Mouse (Mus musculus): ENCODE results near the gene Itgb8.

Gene Itgb8

DNA sequence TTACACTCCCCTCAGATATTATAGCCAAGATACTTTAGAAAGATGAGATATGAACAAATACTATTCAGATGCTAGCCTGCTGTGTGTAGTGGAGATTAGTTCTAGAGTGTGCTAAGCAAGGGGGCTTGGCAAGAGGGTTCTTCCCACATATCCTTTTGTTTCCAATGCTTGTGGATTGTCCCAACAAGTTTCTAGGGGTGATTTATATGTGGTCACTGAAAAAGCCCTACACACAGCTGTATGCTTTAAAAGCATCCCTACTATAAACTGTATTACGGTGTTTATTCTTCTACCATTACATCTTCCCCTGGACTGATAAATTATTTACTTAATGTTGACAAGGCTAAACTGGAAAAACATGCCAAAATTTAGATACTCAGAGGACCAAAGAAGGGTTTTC is 92.6 kb downstream of the Itgb8 start:
- no peak for DNase-seq (ENCODE audit: low spot score in 2 of 2)

DNA sequence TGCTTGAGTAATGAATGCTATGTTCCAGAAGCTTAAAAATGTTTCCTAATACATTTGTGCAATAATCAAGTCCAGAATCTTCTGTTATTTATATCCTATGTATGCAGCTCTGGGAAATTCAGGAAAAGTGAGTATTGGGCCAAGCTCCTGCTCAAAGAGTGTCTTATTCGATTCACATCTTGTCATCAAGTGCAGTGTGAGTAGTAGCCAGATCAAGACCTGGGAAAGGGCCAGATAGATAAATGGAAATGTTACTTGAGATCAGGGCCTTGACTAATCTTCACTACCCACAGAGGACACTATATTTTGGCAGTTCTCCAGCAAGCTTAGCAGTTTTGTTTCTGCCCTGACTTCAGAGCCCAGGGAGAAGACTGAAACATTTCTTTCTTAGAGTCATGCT is 100.7 kb downstream of the Itgb8 start:
- no peak for DNase-seq (ENCODE audit: low spot score in 2 of 2)

DNA sequence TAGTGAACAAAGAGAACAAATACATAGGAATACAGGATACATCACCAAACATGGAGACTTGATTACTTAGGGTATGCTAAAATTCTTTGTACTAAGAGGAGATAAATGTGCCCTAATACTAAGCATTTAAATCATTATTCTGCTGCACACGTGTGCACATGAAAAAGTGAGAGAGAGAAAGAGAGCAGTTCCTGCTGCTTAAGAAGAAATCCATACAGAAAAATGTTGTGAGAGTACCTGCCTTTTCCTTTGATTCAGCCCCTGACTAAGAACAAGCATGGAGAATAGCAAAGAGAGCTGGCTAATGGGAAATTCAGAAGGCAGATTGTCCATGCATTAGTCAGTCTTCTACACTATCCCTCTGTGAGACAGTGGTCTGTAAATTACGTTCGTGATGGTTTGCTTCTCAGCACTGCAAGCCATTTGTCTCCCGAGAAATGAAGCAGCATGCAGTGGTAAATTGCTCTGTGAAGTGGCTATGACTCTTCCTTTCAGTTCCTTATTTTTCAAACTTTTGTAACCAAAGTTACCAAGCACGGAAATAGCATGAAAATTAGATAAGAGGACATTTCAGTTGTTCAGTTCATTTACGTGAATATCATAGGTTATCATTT is 125.0 kb downstream of the Itgb8 start:
- no peak for DNase-seq (ENCODE audit: low spot score in 2 of 2)

DNA sequence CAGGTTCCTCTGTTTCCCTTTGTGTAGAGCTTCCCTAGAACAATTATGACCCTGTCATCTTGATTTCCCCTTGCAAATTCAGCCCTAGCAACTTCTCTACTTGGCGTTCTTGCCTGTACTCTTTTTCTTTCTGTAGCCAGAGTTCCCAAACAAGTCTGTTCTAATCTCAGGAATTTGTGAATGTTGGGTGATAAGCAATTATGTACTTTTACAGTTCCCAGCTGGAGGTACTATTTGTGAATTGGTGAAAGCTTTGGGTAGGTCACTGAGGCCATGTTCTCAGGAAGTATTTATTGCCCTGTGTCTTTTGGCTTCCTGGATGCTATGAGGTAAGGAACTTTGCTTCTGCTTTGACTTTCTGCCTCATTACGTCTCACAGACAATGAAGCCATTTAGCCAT is 128.5 kb downstream of the Itgb8 start:
- no peak for DNase-seq (ENCODE audit: low spot score in 2 of 2)
